In the genomic region with DNA sequence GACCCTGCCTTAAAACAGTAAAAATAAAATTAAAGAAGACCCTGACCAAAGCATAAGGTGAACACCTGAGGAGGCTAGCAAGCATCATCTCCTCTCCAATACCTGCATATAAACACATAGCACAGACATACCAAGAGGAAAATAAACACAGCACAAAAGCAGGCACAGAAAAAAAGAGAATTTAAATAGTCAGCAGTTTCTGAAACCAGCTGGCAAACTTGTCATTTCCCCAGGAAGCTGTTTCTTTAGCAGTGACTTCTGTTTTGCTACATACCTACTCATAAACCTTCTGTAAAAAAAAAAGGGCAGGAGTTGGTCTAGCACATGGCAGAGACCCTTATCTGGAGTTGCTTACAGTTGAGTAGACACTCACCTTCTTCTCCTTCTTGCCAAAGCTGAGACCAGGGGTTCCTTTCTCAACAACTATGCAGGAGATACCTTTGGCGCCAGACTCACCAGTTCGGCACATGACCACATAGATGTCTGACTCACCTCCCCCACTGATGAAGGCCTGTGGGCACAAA, we compare ENCODE assay signal across 15 mouse cellular contexts.
"Had no signal": no experiment of that assay in that cellular context is flagged by ENCODE, and none has a peak within 500 bp of the region (broad histone marks: within the 10 kb centered on the region; RNA-seq: fewer than 3 reads in every experiment).

No protein-coding gene starts in this region.

- H3K4me3 ChIP-seq: liver, embryonic 12.5 days; midbrain, embryonic 10.5 days; midbrain, embryonic 12.5 days; neural tube, embryonic 12.5 days; stomach, embryonic 15.5 days had no signal

- H3K27ac ChIP-seq: liver, embryonic 12.5 days; liver, embryonic 14.5 days; midbrain, embryonic 10.5 days; midbrain, embryonic 12.5 days; neural tube, embryonic 12.5 days; stomach, embryonic 15.5 days had no signal

- DNase-seq: lung, adult 18-20 months; lung, embryonic 14.5 days; lung, postnatal 10 days; lung, postnatal 4 days; midbrain, embryonic 14.5 days; right cerebral cortex, postnatal 14 days; thymus, adult 2 months; thymus, postnatal 14 days; thymus, postnatal 36 days had no signal

- ATAC-seq: liver, embryonic 12.5 days had no signal

- H3K9me3 ChIP-seq: liver, embryonic 12.5 days; midbrain, embryonic 10.5 days; midbrain, embryonic 12.5 days; neural tube, embryonic 12.5 days; stomach, embryonic 15.5 days had no signal

- H3K4me2 ChIP-seq: liver, embryonic 12.5 days; lung, embryonic 14.5 days; midbrain, embryonic 12.5 days; neural tube, embryonic 12.5 days; stomach, embryonic 15.5 days had no signal

- H3K27me3 ChIP-seq: liver, embryonic 12.5 days; midbrain, embryonic 12.5 days; neural tube, embryonic 12.5 days; stomach, embryonic 15.5 days had no signal

- H3K9ac ChIP-seq: liver, embryonic 12.5 days; liver, embryonic 14.5 days; lung, embryonic 14.5 days; midbrain, embryonic 12.5 days; neural tube, embryonic 12.5 days; stomach, embryonic 15.5 days had no signal

- H3K4me1 ChIP-seq: liver, embryonic 12.5 days; midbrain, embryonic 10.5 days; midbrain, embryonic 12.5 days; neural tube, embryonic 12.5 days; stomach, embryonic 15.5 days had no signal
